Mouse (Mus musculus) macrophage (primary cell): ENCODE measurements at regions not wholly inside any gene's neighbourhood (a gene's known extent, or its start where the extent isn't known, plus 50 kb on each side); places are given as distances from the start of the nearest gene placed in this dataset.

ENCODE experiments used
- H3K27ac ChIP-seq: fragments of 350-480 bp; formaldehyde crosslinking; 2 replicates; pipeline ENCODE4 v1.9.0; 2021
- H3K36me3 ChIP-seq: fragments of 350-480 bp; formaldehyde crosslinking; 2 replicates; pipeline ENCODE4 v1.9.0; 2021; ENCODE audit errors: inconsistent target
- H3K4me3 ChIP-seq: fragments of 350-480 bp; formaldehyde crosslinking; 2 replicates; pipeline ENCODE4 v1.9.0; 2021; ENCODE audit errors: inconsistent target
- H3K79me2 ChIP-seq: fragments of 350-480 bp; formaldehyde crosslinking; 2 replicates; pipeline ENCODE4 v1.9.0; 2021; ENCODE audit errors: inconsistent target
- WGBS: methylation state at CpG from one replicate; pipeline ENCODE4 v1.1.7; 2026; ENCODE audit warnings: inconsistent platforms; ENCODE audit not compliant: missing documents; 5-methylcytosine and 5-hydroxymethylcytosine counted together

- WGBS: 24% methylated on average over 36 of the region's 36 CpGs
- Histone ChIP-seq H3K36me3 (no peaks in the 10 kb centered on the region), H3K79me2 (no peaks in the 10 kb centered on the region), H3K4me3 (no peak overlapping the region), H3K27ac (no peak overlapping the region)
Observed at GRCm38 (mm10) chr12:118529428-118530361, 228.5 kb upstream of the Sp4 start.

GRCm38 (mm10) chr12:118521770-118522169 lies 220.5 kb upstream of the Sp4 start:
- Histone ChIP-seq H3K27ac (no peak overlapping the region), H3K4me3 (no peak overlapping the region), H3K36me3 (no peaks in the 10 kb centered on the region), H3K79me2 (no peaks in the 10 kb centered on the region)
- WGBS: 71% methylated on average over 2 of the region's 2 CpGs

- Histone ChIP-seq H3K27ac (no peak overlapping the region), H3K4me3 (no peak overlapping the region), H3K79me2 (no peaks in the 10 kb centered on the region), H3K36me3 (no peaks in the 10 kb centered on the region)
- WGBS: 100% methylated on average over 1 of the region's 1 CpGs
Observed at GRCm38 (mm10) chr12:118521329-118521728, 220.1 kb upstream of the Sp4 start.

- Histone ChIP-seq H3K36me3 (no peaks in the 10 kb centered on the region), H3K79me2 (no peaks in the 10 kb centered on the region), H3K4me3 (no peak overlapping the region), H3K27ac (no peak overlapping the region)
- 87% methylated on average over 10 of the region's 10 CpGs for WGBS
Observed at GRCm38 (mm10) chr12:118519801-118520327, 218.6 kb upstream of the Sp4 start.

- H3K79me2 ChIP-seq: no peaks in the 10 kb centered on the region
- no peaks in the 10 kb centered on the region for H3K36me3 ChIP-seq
- 51% methylated on average over 4 of the region's 4 CpGs for WGBS
- H3K27ac ChIP-seq: no peak overlapping the region
- H3K4me3 ChIP-seq: no peak overlapping the region
Observed at GRCm38 (mm10) chr12:118510989-118511388, 209.7 kb upstream of the Sp4 start.

- H3K27ac ChIP-seq: no peak overlapping the region
- 81% methylated on average over 8 of the region's 8 CpGs for WGBS
- no peaks in the 10 kb centered on the region for H3K79me2 ChIP-seq
- H3K4me3 ChIP-seq: no peak overlapping the region
- H3K36me3 ChIP-seq: no peaks in the 10 kb centered on the region
Observed at GRCm38 (mm10) chr12:118508972-118509917, 208.0 kb upstream of the Sp4 start.

GRCm38 (mm10) chr12:118500392-118500791 lies 199.2 kb upstream of the Sp4 start:
- WGBS: 80% methylated on average over 5 of the region's 5 CpGs
- Histone ChIP-seq H3K27ac (no peak overlapping the region), H3K36me3 (no peaks in the 10 kb centered on the region), H3K4me3 (no peak overlapping the region), H3K79me2 (no peaks in the 10 kb centered on the region)

- H3K36me3 ChIP-seq: no peaks in the 10 kb centered on the region
- 90% methylated on average over 5 of the region's 5 CpGs for WGBS
- no peak overlapping the region for H3K27ac ChIP-seq
- H3K79me2 ChIP-seq: no peaks in the 10 kb centered on the region
- no peak overlapping the region for H3K4me3 ChIP-seq
Observed at GRCm38 (mm10) chr12:118488038-118488437, 186.8 kb upstream of the Sp4 start.

GRCm38 (mm10) chr12:118486434-118486833 lies 185.2 kb upstream of the Sp4 start:
- H3K79me2 ChIP-seq: no peaks in the 10 kb centered on the region
- H3K27ac ChIP-seq: no peak overlapping the region
- 90% methylated on average over 6 of the region's 6 CpGs for WGBS
- H3K36me3 ChIP-seq: no peaks in the 10 kb centered on the region
- no peak overlapping the region for H3K4me3 ChIP-seq

- Histone ChIP-seq H3K27ac (no peak overlapping the region), H3K4me3 (no peak overlapping the region), H3K36me3 (no peaks in the 10 kb centered on the region), H3K79me2 (no peaks in the 10 kb centered on the region)
- WGBS: 90% methylated on average over 2 of the region's 2 CpGs
Observed at GRCm38 (mm10) chr12:118481347-118481746, 180.1 kb upstream of the Sp4 start.

- H3K27ac ChIP-seq: no peak overlapping the region
- no peaks in the 10 kb centered on the region for H3K36me3 ChIP-seq
- H3K4me3 ChIP-seq: no peak overlapping the region
- no peaks in the 10 kb centered on the region for H3K79me2 ChIP-seq
- 88% methylated on average over 3 of the region's 3 CpGs for WGBS
Observed at GRCm38 (mm10) chr12:118474732-118475131, 173.5 kb upstream of the Sp4 start.

- 81% methylated on average over 3 of the region's 3 CpGs for WGBS
- Histone ChIP-seq H3K79me2 (no peaks in the 10 kb centered on the region), H3K36me3 (no peaks in the 10 kb centered on the region), H3K27ac (no peak overlapping the region), H3K4me3 (no peak overlapping the region)
Observed at GRCm38 (mm10) chr12:118466837-118467236, 165.6 kb upstream of the Sp4 start.

GRCm38 (mm10) chr12:118457493-118458408 lies 156.5 kb upstream of the Sp4 start:
- WGBS: 16% methylated on average over 36 of the region's 36 CpGs
- Histone ChIP-seq H3K27ac (no peak overlapping the region), H3K79me2 (no peaks in the 10 kb centered on the region), H3K4me3 (no peak overlapping the region), H3K36me3 (no peaks in the 10 kb centered on the region)

GRCm38 (mm10) chr12:118455609-118456008 lies 154.4 kb upstream of the Sp4 start:
- no peak overlapping the region for H3K27ac ChIP-seq
- H3K79me2 ChIP-seq: no peaks in the 10 kb centered on the region
- WGBS: 0% methylated on average over 1 of the region's 1 CpGs
- no peak overlapping the region for H3K4me3 ChIP-seq
- H3K36me3 ChIP-seq: no peaks in the 10 kb centered on the region
